Mouse (Mus musculus) spleen, adult 2 months (tissue): ENCODE results near the gene Bend5.

Experiments
- CTCF ChIP-seq: fragments of 200-500 bp; IDR thresholded peaks from 2 replicates; pipeline ENCODE4 v1.5.1; 2011; ENCODE audit warnings: mild to moderate bottlenecking, inconsistent platforms; ENCODE audit not compliant: insufficient read depth, insufficient read length, insufficient replicate concordance; ENCODE audit errors: extremely low read depth
- POLR2A ChIP-seq: fragments of 200-500 bp; IDR thresholded peaks from 2 replicates; pipeline ENCODE4 v1.6.1; 2011; ENCODE audit warnings: low read depth, low read length, inconsistent platforms

DNA sequence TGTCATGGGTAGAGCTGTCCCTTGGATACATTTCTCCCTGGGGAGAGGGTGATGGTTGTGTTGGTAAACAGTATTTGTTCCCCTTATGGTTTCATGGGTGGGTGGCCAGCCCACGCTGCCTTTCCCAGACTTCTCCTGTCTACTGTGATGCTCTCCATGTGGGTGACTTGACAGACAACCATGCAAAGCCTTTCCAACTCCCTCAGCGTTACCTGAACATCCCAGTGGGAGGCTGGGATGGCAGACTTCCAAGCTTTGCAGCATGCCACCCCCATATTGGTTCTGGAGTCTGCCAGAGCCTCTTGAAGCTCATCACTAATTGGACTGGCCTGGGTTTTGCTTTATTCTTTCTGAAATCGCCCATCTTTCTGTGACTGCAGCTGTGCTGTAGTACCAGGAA lies 83.9 kb downstream of the Bend5 start:
- TF ChIP-seq CTCF (no peak), POLR2A (no peak)
